Mouse (Mus musculus) midbrain, embryonic 13.5 days (tissue): ENCODE measurements around the gene Cx3cr1. TPM values are rescaled to one million over a fixed set of nuclear protein-coding genes. Genes with fewer than 3 reads are reported as not detected.

ENCODE experiments used
- ATAC-seq: fragments of 200-750 bp; cut with Nextera tagmentation; 2 replicates; pipeline ENCODE4 v1.8.0; 2017; ENCODE audit warnings: mild to moderate bottlenecking, moderate TSS enrichment, moderate library complexity
- H3K27ac ChIP-seq: fragments of 300-500 bp; sonication (generic); 2 replicates; pipeline ENCODE4 v1.5.1; 2015; ENCODE audit warnings: inconsistent platforms, mild to moderate bottlenecking, moderate library complexity
- H3K27me3 ChIP-seq: fragments of 300-500 bp; sonication (generic); 2 replicates; pipeline ENCODE4 v1.6.1; 2015; ENCODE audit warnings: mild to moderate bottlenecking, inconsistent platforms
- H3K36me3 ChIP-seq: fragments of 300-500 bp; sonication (generic); 2 replicates; pipeline ENCODE4 v1.6.1; 2015; ENCODE audit warnings: mild to moderate bottlenecking, inconsistent platforms
- H3K4me1 ChIP-seq: fragments of 300-500 bp; sonication (generic); replicated peaks from 2 replicates; pipeline ENCODE4 v1.6.1; 2015; ENCODE audit warnings: inconsistent platforms
- H3K4me2 ChIP-seq: fragments of 300-500 bp; sonication (generic); replicated peaks from 2 replicates; pipeline ENCODE4 v1.6.1; 2015; ENCODE audit warnings: moderate library complexity, mild to moderate bottlenecking, inconsistent platforms
- H3K4me3 ChIP-seq: fragments of 300-500 bp; sonication (generic); replicated peaks from 2 replicates; pipeline ENCODE4 v1.5.1; 2015; ENCODE audit warnings: mild to moderate bottlenecking, inconsistent platforms
- H3K9ac ChIP-seq: fragments of 300-500 bp; sonication (generic); replicated peaks from 2 replicates; pipeline ENCODE4 v1.6.1; 2015; ENCODE audit warnings: mild to moderate bottlenecking, inconsistent platforms
- H3K9me3 ChIP-seq: fragments of 300-500 bp; sonication (generic); 2 replicates; pipeline ENCODE4 v1.6.1; 2016; ENCODE audit warnings: mild to moderate bottlenecking, inconsistent platforms
- WGBS: fragments of 180-500 bp; shearing (Covaris S2); methylation state at CpG from one replicate; pipeline ENCODE4 v1.1.7; 2015; 5-methylcytosine and 5-hydroxymethylcytosine counted together
- polyA plus RNA-seq: library from polyadenylated mRNA; unstranded; fragments of >200 nt; fragmentation: Nextera tagmentation; extraction: Ambion mirVana; gene quantifications from 2 replicates; pipeline ENCODE4 v1.2.1, GENCODE M21; 2015

Gene Cx3cr1
- polyA plus RNA-seq, 1 experiment from 2014 or later: 6.1 TPM

DNA sequence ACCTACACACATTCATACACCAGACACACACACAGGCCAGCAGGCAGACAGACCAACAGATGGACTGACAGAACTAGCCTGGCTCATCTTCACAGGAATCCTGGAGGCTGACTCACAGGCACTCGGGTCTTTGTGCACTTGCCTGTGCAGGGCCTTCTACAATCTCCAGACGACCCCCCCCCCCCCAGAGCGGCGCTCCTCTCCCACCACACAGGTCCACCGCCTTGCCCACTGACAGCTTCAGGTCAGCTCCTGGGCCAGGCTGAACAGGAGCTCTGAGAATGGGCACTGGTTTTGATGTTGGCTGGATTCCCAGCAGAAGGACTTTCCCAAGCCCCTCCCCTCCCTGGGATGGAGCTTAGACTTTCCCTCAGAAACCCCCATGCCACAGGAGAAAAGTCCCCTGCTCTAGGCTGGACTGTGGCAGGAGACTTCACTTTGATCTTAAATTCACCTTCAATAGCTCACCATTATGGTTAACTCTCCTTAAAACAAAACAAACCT, 92.1 kb downstream of the Cx3cr1 start:
- H3K4me3 ChIP-seq: no peak overlapping the region
- no peak for ATAC-seq
- WGBS: 51% methylated on average over 5 of the region's 5 CpGs

GRCm38 (mm10) chr9:119976704-119977556, 92.7 kb downstream of the Cx3cr1 start:
- H3K27me3 ChIP-seq: peaks cover 12% of the 10 kb centered on the region; the same call in 1 of the 2 replicates
- H3K9ac ChIP-seq: no peak overlapping the region
- no peak overlapping the region for H3K4me2 ChIP-seq
- ATAC-seq: no peak
- H3K4me3 ChIP-seq: no peak overlapping the region
- 68% methylated on average over 17 of the region's 17 CpGs for WGBS
- H3K36me3 ChIP-seq: no peaks in the 10 kb centered on the region
- no peaks in the 10 kb centered on the region for H3K9me3 ChIP-seq
- H3K27ac ChIP-seq: no peak overlapping the region
- H3K4me1 ChIP-seq: peaks cover 28% of the 10 kb centered on the region

More for the DNA sequence above, 92.1 kb downstream of the Cx3cr1 start:
- Histone ChIP-seq H3K4me1 (peaks cover 35% of the 10 kb centered on the region), H3K9ac (no peak overlapping the region), H3K27me3 (peaks cover 16% of the 10 kb centered on the region), H3K9me3 (no peaks in the 10 kb centered on the region), H3K36me3 (no peaks in the 10 kb centered on the region), H3K4me2 (no peak overlapping the region), H3K27ac (no peak overlapping the region)

DNA sequence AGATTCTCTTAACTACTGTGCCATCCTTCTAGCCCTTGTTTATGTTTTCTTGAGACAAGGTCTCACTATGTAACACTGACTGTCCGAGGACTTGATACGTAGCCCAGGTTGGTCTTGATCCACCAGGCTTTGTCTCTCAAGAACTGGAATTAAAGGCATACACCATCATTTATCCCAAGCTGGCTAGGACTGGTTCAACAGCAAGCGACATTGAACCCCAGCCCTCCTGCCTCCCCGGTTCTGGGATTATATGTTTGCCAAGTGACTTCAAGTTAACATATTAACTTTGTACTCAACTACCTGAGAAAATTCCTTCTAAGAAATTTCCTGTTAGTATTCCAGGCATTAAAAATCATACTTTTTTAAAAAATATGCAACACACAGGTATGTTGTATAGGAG, 94.4 kb downstream of the Cx3cr1 start:
- Histone ChIP-seq H3K36me3 (no peaks in the 10 kb centered on the region), H3K27ac (no peak overlapping the region), H3K4me1 (peaks cover 23% of the 10 kb centered on the region), H3K27me3 (peaks cover 9% of the 10 kb centered on the region; the same call in 1 of the 2 replicates), H3K4me3 (no peak overlapping the region), H3K9ac (no peak overlapping the region), H3K9me3 (no peaks in the 10 kb centered on the region), H3K4me2 (no peak overlapping the region)
- ATAC-seq: no peak
- WGBS: 95% methylated on average over 4 of the region's 4 CpGs

DNA sequence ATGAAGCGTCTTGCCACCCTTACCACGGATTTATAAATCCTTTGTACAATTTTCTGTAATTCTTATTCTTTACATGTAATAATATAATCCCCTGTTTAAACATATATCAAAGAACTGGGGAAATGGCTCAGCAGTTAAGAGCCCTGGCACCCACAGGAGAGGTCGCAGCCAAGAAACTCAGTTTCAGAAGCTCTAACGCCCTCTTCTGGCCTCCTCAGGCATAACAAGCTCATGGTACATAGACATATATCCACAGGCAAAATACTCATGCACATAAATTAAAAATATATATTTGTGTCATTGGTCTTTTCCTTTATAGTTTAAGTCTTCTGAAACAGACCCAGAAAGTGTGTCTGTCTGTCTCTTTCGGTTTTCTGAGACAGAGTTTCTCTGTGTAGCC, 95.1 kb downstream of the Cx3cr1 start:
- WGBS: 79% methylated on average over 5 of the region's 5 CpGs
- no peaks in the 10 kb centered on the region for H3K36me3 ChIP-seq
- H3K4me2 ChIP-seq: no peak overlapping the region
- H3K9ac ChIP-seq: no peak overlapping the region
- H3K27ac ChIP-seq: no peak overlapping the region
- no peaks in the 10 kb centered on the region for H3K9me3 ChIP-seq
- no peak for ATAC-seq
- peaks cover 23% of the 10 kb centered on the region for H3K4me1 ChIP-seq
- no peak overlapping the region for H3K4me3 ChIP-seq
- H3K27me3 ChIP-seq: peaks cover 4% of the 10 kb centered on the region; the same call in 1 of the 2 replicates

- no peak overlapping the region for H3K4me2 ChIP-seq
- no peaks in the 10 kb centered on the region for H3K36me3 ChIP-seq
- no peak overlapping the region for H3K27ac ChIP-seq
- no peak overlapping the region for H3K4me3 ChIP-seq
- H3K27me3 ChIP-seq: 0 out of 2 replicates have a peak, but pooled peaks cover 2% of the 10 kb centered on the region
- WGBS: 93% methylated on average over 27 of the region's 27 CpGs
- ATAC-seq: no peak
- no peak overlapping the region for H3K9ac ChIP-seq
- no peaks in the 10 kb centered on the region for H3K9me3 ChIP-seq
- peaks cover 23% of the 10 kb centered on the region for H3K4me1 ChIP-seq
Measured at GRCm38 (mm10) chr9:119973869-119974520, 95.7 kb downstream of the Cx3cr1 start.

DNA sequence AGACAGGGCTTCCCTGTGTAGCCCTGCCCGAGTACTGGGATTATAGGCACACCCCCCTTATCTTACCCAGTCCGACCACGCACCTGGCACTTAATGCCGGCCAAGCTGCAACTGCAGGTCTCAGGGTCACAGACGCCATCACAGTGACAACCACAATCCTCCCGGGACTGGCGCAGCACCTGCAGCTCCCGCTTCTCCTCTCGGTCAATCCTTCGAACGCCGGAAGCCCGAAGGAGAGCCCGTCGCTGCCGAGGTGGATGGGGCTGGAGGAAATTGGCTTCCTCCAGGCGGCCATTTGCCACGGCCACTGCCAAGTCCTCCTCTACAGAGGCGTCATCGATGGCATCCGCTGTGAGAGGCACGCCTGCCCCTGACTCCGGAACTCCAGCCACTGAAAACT, 96.4 kb downstream of the Cx3cr1 start:
- Histone ChIP-seq H3K9ac (no peak overlapping the region), H3K36me3 (no peaks in the 10 kb centered on the region)
- 92% methylated on average over 23 of the region's 23 CpGs for WGBS

DNA sequence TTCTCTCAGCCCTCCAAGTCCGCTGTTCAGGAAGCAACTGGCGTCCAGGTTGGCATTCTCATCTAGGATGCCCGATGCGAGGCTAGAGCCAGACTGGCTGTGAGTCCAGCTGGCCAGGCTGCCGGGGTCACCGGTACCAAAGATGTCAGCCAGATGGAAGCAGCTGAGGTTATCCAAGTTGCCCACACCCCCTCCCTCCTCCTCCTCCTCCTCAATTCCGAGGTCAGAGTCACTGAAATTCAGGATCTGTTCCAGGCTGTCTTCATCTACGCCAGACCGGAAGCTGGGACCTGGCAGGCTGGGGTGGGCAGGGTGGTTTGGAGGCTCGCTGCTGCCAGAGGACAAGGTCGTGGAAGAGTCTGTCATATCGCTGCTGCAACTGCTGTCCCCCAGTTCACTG, 97.1 kb downstream of the Cx3cr1 start:
- Histone ChIP-seq H3K27me3 (no peaks in the 10 kb centered on the region), H3K4me1 (peaks cover 13% of the 10 kb centered on the region), H3K36me3 (no peaks in the 10 kb centered on the region), H3K9ac (no peak overlapping the region), H3K4me3 (no peak overlapping the region), H3K27ac (no peak overlapping the region), H3K9me3 (no peaks in the 10 kb centered on the region), H3K4me2 (no peak overlapping the region)
- WGBS: 90% methylated on average over 12 of the region's 12 CpGs
- ATAC-seq: no peak

More for the DNA sequence above, 96.4 kb downstream of the Cx3cr1 start:
- Histone ChIP-seq H3K4me1 (peaks cover 20% of the 10 kb centered on the region), H3K27ac (no peak overlapping the region), H3K4me3 (no peak overlapping the region), H3K4me2 (no peak overlapping the region), H3K9me3 (no peaks in the 10 kb centered on the region), H3K27me3 (no peaks in the 10 kb centered on the region)
- no peak for ATAC-seq

DNA sequence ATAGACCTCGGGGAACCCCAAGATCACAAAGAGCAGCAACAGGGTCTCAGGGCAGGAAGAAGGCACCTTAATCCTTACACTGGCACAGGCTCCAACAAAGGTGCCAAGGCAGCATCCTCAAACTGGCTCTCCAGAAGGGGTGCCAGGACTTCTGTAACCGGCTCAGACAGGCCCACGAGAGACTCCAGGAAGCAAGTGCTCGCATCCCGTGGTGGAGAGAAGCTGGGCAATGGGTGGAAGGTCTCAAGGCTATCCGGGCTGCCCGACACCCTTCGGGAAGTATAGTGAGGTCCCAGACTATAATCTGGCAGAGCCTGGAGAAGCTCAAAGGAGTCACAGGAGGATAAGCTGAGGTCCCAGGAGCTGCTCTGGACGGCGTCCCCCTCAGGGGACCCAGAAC, 97.5 kb downstream of the Cx3cr1 start:
- Histone ChIP-seq H3K4me1 (peaks cover 10% of the 10 kb centered on the region; the same call in 1 of the 2 replicates), H3K36me3 (no peaks in the 10 kb centered on the region), H3K9ac (no peak overlapping the region), H3K27me3 (no peaks in the 10 kb centered on the region), H3K9me3 (no peaks in the 10 kb centered on the region), H3K4me3 (no peak overlapping the region), H3K27ac (no peak overlapping the region), H3K4me2 (no peak overlapping the region)
- 92% methylated on average over 10 of the region's 10 CpGs for WGBS
- ATAC-seq: no peak

- Histone ChIP-seq H3K4me2 (no peak overlapping the region), H3K9ac (0 out of 2 replicates have a peak overlapping the region, but pooled peaks have one; percentile 15), H3K36me3 (no peaks in the 10 kb centered on the region), H3K9me3 (no peaks in the 10 kb centered on the region), H3K27ac (peak overlapping the region; percentile 49), H3K4me3 (no peak overlapping the region), H3K4me1 (peaks cover 10% of the 10 kb centered on the region; the same call in 1 of the 2 replicates), H3K27me3 (no peaks in the 10 kb centered on the region)
- WGBS: 75% methylated on average over 7 of the region's 7 CpGs
- ATAC-seq: peak; percentile 65
Measured at GRCm38 (mm10) chr9:119970763-119971656, 98.7 kb downstream of the Cx3cr1 start.

DNA sequence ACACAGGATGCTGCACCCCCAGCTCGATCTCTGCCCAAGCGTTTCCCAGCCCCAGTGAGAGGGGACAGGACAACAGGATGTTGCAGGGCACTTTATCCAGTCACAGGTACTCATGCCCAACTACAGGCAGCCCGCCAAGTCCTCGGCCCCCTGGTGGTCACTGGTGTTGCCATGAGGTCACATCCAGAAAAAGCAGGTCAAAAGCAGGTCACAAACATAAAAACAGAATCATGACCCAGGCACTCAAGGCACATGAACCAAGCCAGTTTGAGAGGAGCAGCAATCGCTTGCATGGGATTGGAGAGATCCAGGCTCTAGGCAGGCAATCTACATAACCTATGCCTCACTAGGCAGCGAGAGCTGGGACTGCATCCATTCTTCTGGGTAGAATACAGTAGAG, 99.5 kb downstream of the Cx3cr1 start:
- H3K4me2 ChIP-seq: no peak overlapping the region
- no peak; the same call in 1 of the 2 replicates for ATAC-seq
- H3K9me3 ChIP-seq: no peaks in the 10 kb centered on the region
- H3K27me3 ChIP-seq: no peaks in the 10 kb centered on the region
- H3K4me1 ChIP-seq: peaks cover 10% of the 10 kb centered on the region; the same call in 1 of the 2 replicates
- H3K9ac ChIP-seq: no peak overlapping the region
- H3K4me3 ChIP-seq: no peak overlapping the region
- H3K36me3 ChIP-seq: no peaks in the 10 kb centered on the region
- peak overlapping the region; percentile 21; the same call in 1 of the 2 replicates for H3K27ac ChIP-seq
- 47% methylated on average over 6 of the region's 6 CpGs for WGBS

DNA sequence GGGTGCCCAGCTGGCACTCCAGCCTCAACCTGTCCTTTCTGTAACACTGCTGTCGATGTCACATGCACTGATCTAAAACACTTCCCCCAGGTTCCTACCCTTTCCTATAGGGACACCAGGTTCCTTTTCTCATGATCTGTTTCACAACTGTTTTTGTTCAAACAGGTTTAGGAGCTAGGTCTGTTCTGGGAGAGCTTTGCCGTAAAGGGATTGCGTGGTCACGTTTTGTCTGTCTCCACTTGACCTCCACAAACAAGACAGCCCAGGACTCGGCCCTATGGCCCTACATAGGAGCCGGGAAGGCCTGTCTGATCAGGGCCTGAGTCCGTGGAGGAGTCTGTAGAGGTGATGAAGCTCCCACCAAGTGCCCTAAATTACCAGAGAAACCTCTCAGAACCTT, 99.9 kb downstream of the Cx3cr1 start:
- Histone ChIP-seq H3K36me3 (no peaks in the 10 kb centered on the region), H3K9ac (no peak overlapping the region), H3K9me3 (no peaks in the 10 kb centered on the region), H3K27me3 (no peaks in the 10 kb centered on the region), H3K27ac (no peak overlapping the region), H3K4me2 (no peak overlapping the region), H3K4me3 (no peak overlapping the region), H3K4me1 (peaks cover 10% of the 10 kb centered on the region; the same call in 1 of the 2 replicates)
- 78% methylated on average over 7 of the region's 7 CpGs for WGBS
- no peak for ATAC-seq
